Mouse (Mus musculus) testis, adult 2 months (tissue): ENCODE measurements around the gene Ccsap. TPM values are rescaled to one million over a fixed set of nuclear protein-coding genes. Genes with fewer than 3 reads are reported as not detected.

Source experiments
- H3K27ac ChIP-seq: fragments of 200-500 bp; 2 replicates; pipeline ENCODE4 v1.5.1; 2012; ENCODE audit warnings: low read depth, low read length; ENCODE audit not compliant: control insufficient read depth, insufficient read depth
- H3K27me3 ChIP-seq: fragments of 200-500 bp; 2 replicates; pipeline ENCODE4 v1.6.1; 2012; ENCODE audit warnings: mild to moderate bottlenecking, low read length, moderate library complexity; ENCODE audit not compliant: control insufficient read depth, insufficient read depth
- H3K36me3 ChIP-seq: fragments of 200-500 bp; 2 replicates; pipeline ENCODE4 v1.6.1; 2012; ENCODE audit warnings: mild to moderate bottlenecking, low read length; ENCODE audit not compliant: control insufficient read depth, insufficient read depth
- H3K4me1 ChIP-seq: fragments of 200-500 bp; 2 replicates; pipeline ENCODE4 v1.6.1; 2012; ENCODE audit warnings: low read length; ENCODE audit not compliant: control insufficient read depth, insufficient read depth
- H3K4me3 ChIP-seq: fragments of 200-500 bp; 2 replicates; pipeline ENCODE4 v1.5.1; 2012; ENCODE audit warnings: low read depth, mild to moderate bottlenecking, low read length, moderate library complexity, mixed read lengths; ENCODE audit not compliant: control insufficient read depth
- CTCF ChIP-seq: fragments of 200-500 bp; IDR thresholded peaks from 2 replicates; pipeline ENCODE4 v1.5.1; 2012; ENCODE audit warnings: low read depth, mild to moderate bottlenecking, inconsistent platforms, low read length, moderate library complexity; ENCODE audit not compliant: control insufficient read depth, insufficient read depth, insufficient replicate concordance
- POLR2A ChIP-seq: fragments of 200-500 bp; IDR thresholded peaks from 2 replicates; pipeline ENCODE4 v1.6.1; 2012; ENCODE audit warnings: low read depth, mild to moderate bottlenecking, inconsistent platforms, low read length, moderate library complexity; ENCODE audit not compliant: control insufficient read depth
- polyA plus RNA-seq: library from polyadenylated mRNA; depleted of rRNA; stranded (reverse); fragments of >200 nt; gene quantifications from 2 replicates; pipeline ENCODE4 v1.2.3, GENCODE M21; 2012

Ccsap gene
- polyA plus RNA-seq, 1 experiment, result 28.2 TPM

DNA sequence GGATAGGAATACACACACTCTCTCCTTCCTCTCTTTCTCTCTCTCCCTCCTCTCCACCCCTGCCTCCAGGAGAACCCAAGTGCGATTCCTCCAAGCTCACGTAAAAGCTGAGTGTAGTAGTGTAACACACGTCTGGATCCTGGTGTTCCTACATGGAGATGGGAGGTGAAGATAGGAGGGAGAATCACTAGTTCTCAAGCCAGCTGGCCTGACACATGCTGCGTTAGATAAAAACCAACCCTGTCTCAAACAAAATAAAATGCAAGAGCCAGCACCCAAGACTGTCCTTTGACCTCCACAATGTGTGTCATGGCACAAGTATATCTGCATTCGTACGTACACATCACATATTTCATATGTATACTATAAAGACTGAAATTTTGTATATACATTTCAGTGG lies 39.2 kb downstream of the Ccsap start:
- Histone ChIP-seq H3K27me3 (no peaks in the 10 kb centered on the region), H3K27ac (no peak overlapping the region), H3K4me1 (no peaks in the 10 kb centered on the region; the same call in 1 of the 2 replicates), H3K4me3 (no peak overlapping the region), H3K36me3 (no peaks in the 10 kb centered on the region)
- TF ChIP-seq POLR2A (no peak), CTCF (no peak)

- Histone ChIP-seq H3K4me1 (no peaks in the 10 kb centered on the region; the same call in 1 of the 2 replicates), H3K27me3 (no peaks in the 10 kb centered on the region), H3K27ac (peak overlapping the region; percentile 46; the same call in 1 of the 2 replicates), H3K36me3 (no peaks in the 10 kb centered on the region), H3K4me3 (no peak overlapping the region)
- TF ChIP-seq CTCF, result no peak
These were observed 40.1 kb downstream of the Ccsap start for GRCm38 (mm10) chr8:123819683-123820610.

GRCm38 (mm10) chr8:123817747-123818146 lies 42.3 kb downstream of the Ccsap start:
- Histone ChIP-seq H3K36me3 (no peaks in the 10 kb centered on the region), H3K4me3 (no peak overlapping the region)

GRCm38 (mm10) chr8:123816939-123817338 lies 43.1 kb downstream of the Ccsap start:
- Histone ChIP-seq H3K36me3 (no peaks in the 10 kb centered on the region), H3K4me1 (no peaks in the 10 kb centered on the region; the same call in 1 of the 2 replicates), H3K27ac (no peak overlapping the region), H3K27me3 (no peaks in the 10 kb centered on the region), H3K4me3 (no peak overlapping the region)
- TF ChIP-seq POLR2A (no peak), CTCF (no peak)

More at GRCm38 (mm10) chr8:123817747-123818146, 42.3 kb downstream of the Ccsap start:
- TF ChIP-seq POLR2A (no peak), CTCF (peak; percentile 31; the same call in 1 of the 2 replicates)
- no peak overlapping the region for H3K27ac ChIP-seq
- H3K27me3 ChIP-seq, result no peaks in the 10 kb centered on the region
- H3K4me1 ChIP-seq, result no peaks in the 10 kb centered on the region; the same call in 1 of the 2 replicates

DNA sequence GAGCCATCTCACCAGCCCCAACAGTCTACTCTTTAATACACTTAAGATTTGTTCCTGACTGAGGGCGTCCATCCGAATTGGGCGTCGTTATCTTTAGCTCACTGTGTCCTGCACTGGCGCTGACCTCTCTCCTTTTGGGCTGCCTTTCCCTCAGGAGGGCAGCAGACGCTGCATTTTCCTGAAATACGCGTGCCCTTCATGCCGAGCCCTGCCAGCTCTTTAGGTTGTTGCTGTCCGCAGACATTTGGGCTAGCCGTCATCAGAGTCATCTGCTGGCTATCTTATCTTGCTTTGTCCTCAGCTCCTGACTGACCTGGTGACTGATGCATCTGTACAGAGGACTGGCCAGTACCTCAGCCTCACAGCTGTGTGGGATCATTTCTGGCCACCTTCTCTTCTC lies 44.7 kb downstream of the Ccsap start:
- Histone ChIP-seq H3K4me3 (no peak overlapping the region), H3K4me1 (no peaks in the 10 kb centered on the region; the same call in 1 of the 2 replicates), H3K27ac (no peak overlapping the region), H3K36me3 (no peaks in the 10 kb centered on the region), H3K27me3 (no peaks in the 10 kb centered on the region)
- TF ChIP-seq POLR2A (no peak), CTCF (no peak)

- Histone ChIP-seq H3K27ac (no peak overlapping the region), H3K4me1 (no peaks in the 10 kb centered on the region), H3K36me3 (no peaks in the 10 kb centered on the region), H3K27me3 (no peaks in the 10 kb centered on the region), H3K4me3 (no peak overlapping the region)
- TF ChIP-seq CTCF (no peak), POLR2A (no peak)
These were observed 46.1 kb downstream of the Ccsap start for GRCm38 (mm10) chr8:123813892-123814266.

- Histone ChIP-seq H3K4me1 (no peaks in the 10 kb centered on the region), H3K4me3 (no peak overlapping the region), H3K27me3 (no peaks in the 10 kb centered on the region), H3K27ac (no peak overlapping the region; the same call in 1 of the 2 replicates), H3K36me3 (no peaks in the 10 kb centered on the region)
- TF ChIP-seq CTCF (no peak), POLR2A (no peak)
These were observed 46.7 kb downstream of the Ccsap start for GRCm38 (mm10) chr8:123813173-123813891.
